Mouse (Mus musculus): ENCODE data around the gene Nt5c.

Gene Nt5c

GRCm38 (mm10) chr11:115455619-115456018, 36.0 kb downstream of the Nt5c start:
- no peak for TF ChIP-seq GATA4 (IDR thresholded peaks at IDR 0.05; ENCODE audit: insufficient replicate concordance, low read length)

GRCm38 (mm10) chr11:115453306-115453705, 38.4 kb downstream of the Nt5c start:
- no peak for TF ChIP-seq GATA4 (IDR thresholded peaks at IDR 0.05; ENCODE audit: insufficient replicate concordance, low read length)

- no peak for TF ChIP-seq GATA4 (IDR thresholded peaks at IDR 0.05; ENCODE audit: insufficient replicate concordance, low read length)
These were observed 39.3 kb downstream of the Nt5c start for GRCm38 (mm10) chr11:115452281-115452860.

- TF ChIP-seq GATA4 (IDR thresholded peaks at IDR 0.05; ENCODE audit: insufficient replicate concordance, low read length), result no peak
These were observed 39.9 kb downstream of the Nt5c start for GRCm38 (mm10) chr11:115451781-115452241.

GRCm38 (mm10) chr11:115450176-115450575, 41.5 kb downstream of the Nt5c start:
- no peak for TF ChIP-seq GATA4 (IDR thresholded peaks at IDR 0.05; ENCODE audit: insufficient replicate concordance, low read length)

GRCm38 (mm10) chr11:115448998-115449397, 42.7 kb downstream of the Nt5c start:
- TF ChIP-seq GATA4 (IDR thresholded peaks at IDR 0.05; ENCODE audit: insufficient replicate concordance, low read length), result no peak

GRCm38 (mm10) chr11:115448075-115448474, 43.6 kb downstream of the Nt5c start:
- no peak for TF ChIP-seq GATA4 (IDR thresholded peaks at IDR 0.05; ENCODE audit: insufficient replicate concordance, low read length)

- no peak for TF ChIP-seq GATA4 (IDR thresholded peaks at IDR 0.05; ENCODE audit: insufficient replicate concordance, low read length)
These were observed 44.3 kb downstream of the Nt5c start for GRCm38 (mm10) chr11:115447321-115447885.

GRCm38 (mm10) chr11:115446906-115447305, 44.8 kb downstream of the Nt5c start:
- no peak for TF ChIP-seq GATA4 (IDR thresholded peaks at IDR 0.05; ENCODE audit: insufficient replicate concordance, low read length)

GRCm38 (mm10) chr11:115441417-115441816, 50.2 kb downstream of the Nt5c start:
- TF ChIP-seq GATA4 (IDR thresholded peaks at IDR 0.05; ENCODE audit: insufficient replicate concordance, low read length), result no peak

Data from liver, adult (tissue).